Mouse (Mus musculus) liver, embryonic 12.5 days (tissue): ENCODE results near the gene Fgf18. TPM values are rescaled to one million over a fixed set of nuclear protein-coding genes. Genes with fewer than 3 reads are reported as not detected.
A peak's percentile ranks its signal among the peaks of the same experiment; 100 is the strongest.

Experiments
- ATAC-seq: fragments of 200-750 bp; cut with Nextera tagmentation; 2 replicates; pipeline ENCODE4 v1.8.0; 2017; ENCODE audit warnings: moderate number of reproducible peaks, mild to moderate bottlenecking, moderate library complexity
- H3K27ac ChIP-seq: fragments of 300-500 bp; sonication (generic); 2 replicates; pipeline ENCODE4 v1.5.1; 2016; ENCODE audit warnings: mild to moderate bottlenecking
- H3K27me3 ChIP-seq: fragments of 300-500 bp; sonication (generic); replicated peaks from 2 replicates; pipeline ENCODE4 v1.6.1; 2016; ENCODE audit warnings: mild to moderate bottlenecking, moderate library complexity
- H3K36me3 ChIP-seq: fragments of 300-500 bp; sonication (generic); 2 replicates; pipeline ENCODE4 v1.6.1; 2016; ENCODE audit warnings: mild to moderate bottlenecking, moderate library complexity
- H3K4me1 ChIP-seq: fragments of 300-500 bp; sonication (generic); 2 replicates; pipeline ENCODE4 v1.6.1; 2016
- H3K4me2 ChIP-seq: fragments of 300-500 bp; sonication (generic); 2 replicates; pipeline ENCODE4 v1.6.1; 2016; ENCODE audit warnings: mild to moderate bottlenecking, moderate library complexity
- H3K4me3 ChIP-seq: fragments of 300-500 bp; sonication (generic); 2 replicates; pipeline ENCODE4 v1.5.1; 2016; ENCODE audit warnings: mild to moderate bottlenecking, moderate library complexity
- H3K9ac ChIP-seq: fragments of 300-500 bp; sonication (generic); 2 replicates; pipeline ENCODE4 v1.6.1; 2016; ENCODE audit warnings: mild to moderate bottlenecking, moderate library complexity
- H3K9me3 ChIP-seq: fragments of 300-500 bp; sonication (generic); replicated peaks from 2 replicates; pipeline ENCODE4 v1.6.1; 2016; ENCODE audit warnings: mild to moderate bottlenecking, moderate library complexity
- WGBS: fragments of 180-500 bp; shearing (Covaris S2); methylation state at CpG from one replicate; pipeline ENCODE4 v1.1.7; 2016; ENCODE audit not compliant: insufficient replicate concordance; 5-methylcytosine and 5-hydroxymethylcytosine counted together
- polyA plus RNA-seq: library from polyadenylated mRNA; unstranded; fragments of >200 nt; fragmentation: Nextera tagmentation; extraction: Ambion mirVana; gene quantifications from 2 replicates; pipeline ENCODE4 v1.2.1, GENCODE M21; 2016

Fgf18 gene
- polyA plus RNA-seq, 1 experiment from 2014 or later, result 0.44 TPM

- Histone ChIP-seq H3K4me3 (no peak overlapping the region), H3K9ac (no peak overlapping the region), H3K27me3 (peaks cover 54% of the 10 kb centered on the region), H3K4me1 (peaks cover 18% of the 10 kb centered on the region), H3K4me2 (no peak overlapping the region), H3K27ac (no peak overlapping the region), H3K9me3 (no peaks in the 10 kb centered on the region), H3K36me3 (peaks cover 48% of the 10 kb centered on the region)
- WGBS, result 15% methylated on average over 3 of the region's 3 CpGs
- ATAC-seq, result no peak
Measured at GRCm38 (mm10) chr11:33149088-33149436, 1.9 kb upstream of the Fgf18 start.

GRCm38 (mm10) chr11:33148338-33149087 lies 1.3 kb upstream of the Fgf18 start:
- Histone ChIP-seq H3K4me3 (peak overlapping the region; percentile 54), H3K9ac (no peak overlapping the region), H3K36me3 (peaks cover 43% of the 10 kb centered on the region), H3K27ac (no peak overlapping the region), H3K9me3 (no peaks in the 10 kb centered on the region), H3K27me3 (peaks cover 59% of the 10 kb centered on the region), H3K4me2 (peak overlapping the region; percentile 75), H3K4me1 (peaks cover 18% of the 10 kb centered on the region)
- ATAC-seq, result peak; percentile 73
- 4% methylated on average over 23 of the region's 23 CpGs for WGBS

GRCm38 (mm10) chr11:33147572-33148337 lies 555 bp upstream of the Fgf18 start:
- H3K4me1 ChIP-seq, result peaks cover 18% of the 10 kb centered on the region
- peak overlapping the region; percentile 54 for H3K4me3 ChIP-seq
- WGBS, result 2% methylated on average over 82 of the region's 85 CpGs
- H3K9me3 ChIP-seq, result no peaks in the 10 kb centered on the region
- ATAC-seq, result peak; percentile 50
- peaks cover 67% of the 10 kb centered on the region for H3K27me3 ChIP-seq
- H3K27ac ChIP-seq, result no peak overlapping the region
- no peak overlapping the region for H3K9ac ChIP-seq
- H3K4me2 ChIP-seq, result peak overlapping the region; percentile 75
- H3K36me3 ChIP-seq, result peaks cover 35% of the 10 kb centered on the region

GRCm38 (mm10) chr11:33146651-33147131 lies 509 bp downstream of the Fgf18 start:
- H3K27me3 ChIP-seq, result peaks cover 74% of the 10 kb centered on the region
- H3K4me1 ChIP-seq, result peaks cover 18% of the 10 kb centered on the region
- H3K9ac ChIP-seq, result no peak overlapping the region
- no peak overlapping the region for H3K27ac ChIP-seq
- H3K4me2 ChIP-seq, result peak overlapping the region; percentile 75
- H3K4me3 ChIP-seq, result peak overlapping the region; percentile 54
- H3K9me3 ChIP-seq, result no peaks in the 10 kb centered on the region
- 4% methylated on average over 30 of the region's 30 CpGs for WGBS
- peaks cover 26% of the 10 kb centered on the region for H3K36me3 ChIP-seq
- ATAC-seq, result no peak

GRCm38 (mm10) chr11:33146143-33146497 lies 1.1 kb downstream of the Fgf18 start:
- no peak overlapping the region for H3K9ac ChIP-seq
- 15% methylated on average over 9 of the region's 9 CpGs for WGBS
- H3K36me3 ChIP-seq, result peaks cover 20% of the 10 kb centered on the region
- peaks cover 79% of the 10 kb centered on the region for H3K27me3 ChIP-seq
- peaks cover 18% of the 10 kb centered on the region for H3K4me1 ChIP-seq
- no peak overlapping the region for H3K4me2 ChIP-seq
- H3K9me3 ChIP-seq, result no peaks in the 10 kb centered on the region
- H3K27ac ChIP-seq, result no peak overlapping the region
- no peak overlapping the region for H3K4me3 ChIP-seq
- no peak for ATAC-seq

- no peak overlapping the region for H3K4me3 ChIP-seq
- no peak overlapping the region for H3K4me2 ChIP-seq
- H3K9ac ChIP-seq, result no peak overlapping the region
- H3K27ac ChIP-seq, result no peak overlapping the region
- WGBS, result 33% methylated on average over 7 of the region's 7 CpGs
- H3K27me3 ChIP-seq, result peaks cover 84% of the 10 kb centered on the region
- no peaks in the 10 kb centered on the region for H3K9me3 ChIP-seq
- H3K4me1 ChIP-seq, result peaks cover 18% of the 10 kb centered on the region
- no peak for ATAC-seq
- H3K36me3 ChIP-seq, result peaks cover 13% of the 10 kb centered on the region
Measured at GRCm38 (mm10) chr11:33145201-33146142, 1.7 kb downstream of the Fgf18 start.

- Histone ChIP-seq H3K27ac (no peak overlapping the region), H3K9ac (no peak overlapping the region), H3K27me3 (peaks cover 88% of the 10 kb centered on the region), H3K4me2 (no peak overlapping the region), H3K9me3 (no peaks in the 10 kb centered on the region), H3K36me3 (no peaks in the 10 kb centered on the region), H3K4me3 (no peak overlapping the region), H3K4me1 (peaks cover 18% of the 10 kb centered on the region)
- ATAC-seq, result no peak
- WGBS, result 20% methylated on average over 9 of the region's 9 CpGs
Measured at GRCm38 (mm10) chr11:33143906-33144305, 3.3 kb downstream of the Fgf18 start.

GRCm38 (mm10) chr11:33142801-33143200 lies 4.4 kb downstream of the Fgf18 start:
- 58% methylated on average over 1 of the region's 1 CpGs for WGBS
- no peak overlapping the region for H3K4me3 ChIP-seq
- no peak for ATAC-seq
- peaks cover 84% of the 10 kb centered on the region for H3K27me3 ChIP-seq
- no peak overlapping the region for H3K9ac ChIP-seq
- no peak overlapping the region for H3K4me2 ChIP-seq
- peaks cover 10% of the 10 kb centered on the region for H3K4me1 ChIP-seq
- H3K9me3 ChIP-seq, result no peaks in the 10 kb centered on the region
- H3K27ac ChIP-seq, result no peak overlapping the region
- no peaks in the 10 kb centered on the region for H3K36me3 ChIP-seq

- Histone ChIP-seq H3K27me3 (peaks cover 59% of the 10 kb centered on the region), H3K36me3 (no peaks in the 10 kb centered on the region), H3K4me1 (no peaks in the 10 kb centered on the region), H3K9me3 (no peaks in the 10 kb centered on the region), H3K9ac (no peak overlapping the region), H3K4me2 (no peak overlapping the region), H3K4me3 (no peak overlapping the region), H3K27ac (no peak overlapping the region)
- 76% methylated on average over 5 of the region's 5 CpGs for WGBS
- ATAC-seq, result no peak
Measured at GRCm38 (mm10) chr11:33140111-33140460, 7.1 kb downstream of the Fgf18 start.

- WGBS, result 65% methylated on average over 9 of the region's 9 CpGs
Measured at GRCm38 (mm10) chr11:33139458-33140110, 7.6 kb downstream of the Fgf18 start.

GRCm38 (mm10) chr11:33138686-33139085 lies 8.5 kb downstream of the Fgf18 start:
- Histone ChIP-seq H3K4me2 (no peak overlapping the region), H3K27me3 (peaks cover 46% of the 10 kb centered on the region), H3K9ac (no peak overlapping the region), H3K4me3 (no peak overlapping the region), H3K36me3 (no peaks in the 10 kb centered on the region), H3K9me3 (no peaks in the 10 kb centered on the region), H3K27ac (no peak overlapping the region), H3K4me1 (no peaks in the 10 kb centered on the region)
- 62% methylated on average over 5 of the region's 5 CpGs for WGBS
- no peak for ATAC-seq

More at GRCm38 (mm10) chr11:33139458-33140110, 7.6 kb downstream of the Fgf18 start:
- H3K27ac ChIP-seq, result no peak overlapping the region
- H3K27me3 ChIP-seq, result peaks cover 55% of the 10 kb centered on the region
- no peak overlapping the region for H3K4me3 ChIP-seq
- H3K9ac ChIP-seq, result no peak overlapping the region
- H3K4me2 ChIP-seq, result no peak overlapping the region
- no peaks in the 10 kb centered on the region for H3K36me3 ChIP-seq
- ATAC-seq, result no peak
- H3K4me1 ChIP-seq, result no peaks in the 10 kb centered on the region
- no peaks in the 10 kb centered on the region for H3K9me3 ChIP-seq
